Mouse (Mus musculus) megakaryocyte-erythroid progenitor cell, adult 5-6 weeks (primary cell): ENCODE results near the gene Zc3hav1l. TPM values are rescaled to one million over a fixed set of nuclear protein-coding genes. Genes with fewer than 3 reads are reported as not detected.

Experiments used
- ATAC-seq: replicated peaks from 2 replicates; pipeline ENCODE4 v1.8.0; 2016; ENCODE audit warnings: mild to moderate bottlenecking, inconsistent platforms; ENCODE audit not compliant: severe bottlenecking, poor library complexity, low FRiP score, low TSS enrichment
- total RNA-seq, 2 experiments: library from RNA; stranded (forward) in 1 of 2; stranded (reverse) in 1 of 2; fragments of 200-1000, 215-1000 nt in 1 of 2; fragments of >200 nt in 1 of 2; fragmentation: Nextera tagmentation in 1 of 2; gene quantifications; 2 replicates each; pipeline ENCODE4 v1.2.3; 2014 to 2017

Gene Zc3hav1l
- total RNA-seq, 2 experiments from 2014 or later = 4.3 to 7.3 TPM

DNA sequence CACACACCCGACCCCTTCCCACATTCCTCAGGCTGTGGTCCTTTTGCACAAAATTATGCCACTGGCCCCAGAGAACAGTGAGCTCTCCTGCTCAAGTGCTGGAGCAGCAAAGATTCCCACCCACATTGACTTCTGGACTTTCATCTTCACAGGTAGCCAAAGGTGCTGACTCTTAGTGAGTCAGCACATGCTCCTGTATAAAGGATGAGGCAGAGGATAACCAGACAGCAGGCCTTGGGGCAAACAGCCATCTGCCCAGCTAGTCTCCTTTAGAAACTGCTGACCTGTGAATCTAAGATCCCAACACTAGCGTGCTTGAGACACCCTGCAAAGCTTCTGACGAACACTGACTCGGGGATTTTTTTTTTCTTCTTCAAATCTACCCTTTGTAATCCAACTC is 60.7 kb downstream of the Zc3hav1l start:
- no peak for ATAC-seq

Other genes starting within 250 kb of the Zc3hav1l start
- gene Tmem213, start 190.0 kb downstream of the Zc3hav1l start, total RNA-seq (2014; fragmentation: Nextera tagmentation) = not detected in 2 replicates
- not detected in 2 replicates for gene Tmem213, start 190.0 kb downstream of the Zc3hav1l start, total RNA-seq (2017)
- gene Atp6v0a4, start 174.7 kb downstream of the Zc3hav1l start, total RNA-seq (2014; fragmentation: Nextera tagmentation) = 0.46 and 0.79 TPM in 2 replicates
- 2.5 TPM in 1 of 2 replicates, not detected in the other for gene Atp6v0a4, start 174.7 kb downstream of the Zc3hav1l start, total RNA-seq (2017)
- gene D630045J12Rik, start 45.2 kb downstream of the Zc3hav1l start, total RNA-seq (2014; fragmentation: Nextera tagmentation) = 0.72 and 3.0 TPM in 2 replicates
- 0.09 and 0.19 TPM in 2 replicates for gene D630045J12Rik, start 45.2 kb downstream of the Zc3hav1l start, total RNA-seq (2017)
- 53.4 and 71.4 TPM in 2 replicates for gene Zc3hav1, start 55.3 kb upstream of the Zc3hav1l start, total RNA-seq (2014; fragmentation: Nextera tagmentation)
- 60.1 and 64.0 TPM in 2 replicates for gene Zc3hav1, start 55.3 kb upstream of the Zc3hav1l start, total RNA-seq (2017)
- 0.74 and 1.4 TPM in 2 replicates for gene Ttc26, start 82.2 kb upstream of the Zc3hav1l start, total RNA-seq (2014; fragmentation: Nextera tagmentation)
- 1.2 and 1.5 TPM in 2 replicates for gene Ttc26, start 82.2 kb upstream of the Zc3hav1l start, total RNA-seq (2017)
- 57.8 and 58.2 TPM in 2 replicates for gene Ubn2, start 134.7 kb upstream of the Zc3hav1l start, total RNA-seq (2014; fragmentation: Nextera tagmentation)
- gene Ubn2, start 134.7 kb upstream of the Zc3hav1l start, total RNA-seq (2017) = 15.6 and 26.8 TPM in 2 replicates
- 113 and 175 TPM in 2 replicates for gene Fmc1, start 234.2 kb upstream of the Zc3hav1l start, total RNA-seq (2014; fragmentation: Nextera tagmentation)
- gene Fmc1, start 234.2 kb upstream of the Zc3hav1l start, total RNA-seq (2017) = 34.6 and 43.6 TPM in 2 replicates